Mouse (Mus musculus) brain, adult 2 months (tissue): Measurements from ENCODE around the gene Lamb2.

ENCODE experiments used
- DNase-seq: peaks from one replicate; pipeline ENCODE4 v3.0.0; 2011; ENCODE audit warnings: low read depth, low spot score

Lamb2 gene

GRCm38 (mm10) chr9:108479721-108480351 lies at the start of gene Lamb2:
Gene Lamb2 (plus strand): TSS chr9:108479736.
- DNase-seq = peak; percentile 30

GRCm38 (mm10) chr9:108431431-108432067 lies 48.0 kb upstream of the Lamb2 start:
- DNase-seq = peak; percentile 34

GRCm38 (mm10) chr9:108436182-108436581 lies 43.4 kb upstream of the Lamb2 start, which contains the start of gene BC048562:
Gene BC048562 (plus strand): TSS chr9:108436482.
- DNase-seq = no peak

GRCm38 (mm10) chr9:108439176-108439575 lies 40.4 kb upstream of the Lamb2 start:
- peak; percentile 63 for DNase-seq

GRCm38 (mm10) chr9:108440485-108440884 lies 39.1 kb upstream of the Lamb2 start:
- peak; percentile 83 for DNase-seq

GRCm38 (mm10) chr9:108441236-108441919 lies 38.2 kb upstream of the Lamb2 start:
- DNase-seq = peak; percentile 87

- no peak for DNase-seq
Measured at GRCm38 (mm10) chr9:108445125-108445524, 34.4 kb upstream of the Lamb2 start.

- peak; percentile 80 for DNase-seq
Measured at GRCm38 (mm10) chr9:108449860-108450259, 29.7 kb upstream of the Lamb2 start.

GRCm38 (mm10) chr9:108450292-108451169 lies 29.0 kb upstream of the Lamb2 start:
- peak; percentile 65 for DNase-seq

GRCm38 (mm10) chr9:108451170-108451493 lies 28.4 kb upstream of the Lamb2 start:
- no peak for DNase-seq

- DNase-seq = peak; percentile 32
Measured at GRCm38 (mm10) chr9:108451519-108452160, 27.9 kb upstream of the Lamb2 start.

- peak; percentile 95 for DNase-seq
Measured at GRCm38 (mm10) chr9:108452291-108452906, 27.1 kb upstream of the Lamb2 start.

- no peak for DNase-seq
Measured at GRCm38 (mm10) chr9:108452911-108453310, 26.6 kb upstream of the Lamb2 start.

GRCm38 (mm10) chr9:108453458-108453857 lies 26.1 kb upstream of the Lamb2 start:
- peak; percentile 68 for DNase-seq

GRCm38 (mm10) chr9:108454429-108454828 lies 25.1 kb upstream of the Lamb2 start:
- no peak for DNase-seq

- DNase-seq = no peak
Measured at GRCm38 (mm10) chr9:108455747-108456571, 23.6 kb upstream of the Lamb2 start.

- no peak for DNase-seq
Measured at GRCm38 (mm10) chr9:108456953-108457352, 22.6 kb upstream of the Lamb2 start.

- no peak for DNase-seq
Measured at GRCm38 (mm10) chr9:108459939-108460318, 19.6 kb upstream of the Lamb2 start.

- peak; percentile 93 for DNase-seq
Measured at GRCm38 (mm10) chr9:108460319-108461178, 19.0 kb upstream of the Lamb2 start, which contains the start of gene Ccdc71. Gene Ccdc71 (plus strand): TSS chr9:108460527.
